Mouse (Mus musculus): Measurements from ENCODE around the gene Haus6.
A peak's percentile ranks its signal among the peaks of the same experiment; 100 is the strongest.
"Not testable (repeated sequence)": the region's sequence is repeated elsewhere in the genome, so short reads cannot be mapped to it uniquely, and the experiment has no call there.

The Haus6 gene

DNA sequence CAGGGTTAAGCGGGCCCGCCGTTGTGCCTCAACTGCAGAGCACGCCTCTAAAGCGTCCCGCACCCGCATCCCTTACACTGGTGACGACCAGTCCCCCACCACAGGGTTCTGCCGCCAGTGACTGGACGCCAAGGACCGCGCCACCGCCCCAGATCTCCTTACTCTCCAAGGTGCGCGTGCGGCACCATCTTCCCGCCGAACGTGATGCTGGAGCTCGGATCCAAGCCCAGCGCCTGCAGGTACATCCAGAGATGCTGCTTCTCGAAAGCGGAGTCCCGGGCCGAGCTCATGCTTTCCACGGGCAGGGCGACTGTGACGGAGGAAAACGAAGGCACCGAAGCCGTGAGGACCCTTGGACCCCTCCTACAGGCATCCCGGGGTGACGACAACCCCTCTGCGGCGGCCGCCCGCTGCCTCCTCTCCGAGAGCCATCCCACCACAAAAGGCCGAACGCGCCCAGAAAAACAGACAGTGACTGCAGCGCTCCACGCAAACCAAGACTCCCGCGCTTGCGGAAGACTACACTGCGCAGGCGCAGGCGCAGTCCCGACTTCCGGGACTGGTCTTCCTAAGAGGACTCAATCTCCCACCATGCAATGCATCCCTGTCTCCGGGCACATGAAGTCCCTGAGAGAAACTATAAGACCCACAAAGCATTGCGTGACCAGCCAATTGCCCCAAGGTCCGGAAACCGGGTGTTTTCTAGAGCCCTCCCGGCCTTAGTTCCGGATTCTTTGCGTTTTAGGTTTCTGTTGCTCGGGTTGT, at the start of gene Haus6:
TSS of gene Haus6 (minus strand) at position 532 of the 765 bp plus-strand sequence.
- DNase-seq, result peak; percentile 96

DNA sequence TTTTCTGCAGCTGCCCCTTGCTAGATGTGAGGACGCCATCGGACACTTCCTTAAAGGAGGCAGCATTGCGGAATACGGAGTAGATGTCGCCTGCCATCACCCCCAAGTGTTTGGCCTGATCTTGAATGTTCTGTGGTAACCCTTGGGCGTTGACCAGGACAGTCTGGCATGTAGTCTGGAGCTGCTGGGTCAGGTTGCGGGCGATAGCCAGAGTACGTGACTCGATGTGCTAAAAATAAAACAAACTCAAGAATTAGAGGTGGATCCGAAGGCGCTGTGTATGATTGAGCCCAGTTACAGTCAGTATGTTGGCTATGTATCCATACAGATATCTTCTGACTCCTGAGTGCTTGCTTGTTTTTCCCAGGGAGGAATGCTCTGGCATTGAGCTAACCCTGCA, 45.3 kb upstream of the Haus6 start:
- no peak for DNase-seq

DNA sequence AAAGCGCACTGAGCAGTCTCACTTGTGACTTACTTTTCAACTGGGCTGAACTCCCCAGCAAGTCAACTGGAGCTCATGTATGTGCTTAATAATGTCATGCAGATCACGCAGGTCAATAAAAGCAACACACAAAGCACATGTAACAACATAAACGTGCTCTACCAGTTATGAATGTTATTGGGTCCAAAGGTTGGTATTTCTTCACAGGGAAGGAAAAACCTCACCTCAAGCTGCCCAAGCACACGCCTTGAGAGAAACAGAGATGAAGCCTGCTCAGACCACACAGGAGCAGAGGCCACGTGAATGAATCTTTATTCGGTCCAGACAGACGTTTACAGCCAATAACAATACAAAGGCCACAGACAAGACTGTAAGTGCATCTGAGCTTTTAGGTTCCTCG, 44.6 kb upstream of the Haus6 start:
- DNase-seq, result not testable (repeated sequence)

DNA sequence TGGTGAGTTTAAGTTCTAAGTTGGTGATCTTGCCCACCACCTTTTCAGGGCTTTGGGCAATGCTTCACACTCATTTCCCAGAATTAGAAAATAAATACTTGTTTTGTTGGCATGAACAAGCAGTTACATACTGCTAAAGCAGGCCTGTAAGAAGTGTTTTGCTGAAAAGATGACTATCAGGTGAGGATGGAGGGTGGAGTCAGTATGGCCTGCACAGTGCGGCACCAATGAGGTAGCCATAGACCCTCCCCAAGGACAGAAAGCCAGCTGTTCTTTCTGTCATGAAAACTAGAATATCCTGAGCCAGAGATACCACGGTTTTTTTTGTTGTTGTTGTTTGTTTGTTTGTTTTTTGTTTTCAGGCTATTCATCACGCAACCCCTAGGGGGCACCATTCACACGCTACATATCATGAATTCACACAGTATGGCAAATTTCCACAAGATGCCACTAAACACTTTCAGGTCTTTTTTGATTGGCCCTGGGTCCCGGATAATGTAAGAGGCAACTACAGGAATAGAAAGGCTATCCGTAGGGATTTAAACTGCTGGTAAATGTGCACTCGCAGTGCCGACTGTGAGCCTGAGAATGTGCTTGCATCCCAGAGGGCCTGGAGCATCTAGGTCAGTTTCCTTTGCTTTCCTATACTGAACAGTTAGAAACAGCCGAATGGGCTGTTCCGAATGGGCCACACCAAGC, 40.0 kb upstream of the Haus6 start:
- peak; percentile 74 for DNase-seq

DNA sequence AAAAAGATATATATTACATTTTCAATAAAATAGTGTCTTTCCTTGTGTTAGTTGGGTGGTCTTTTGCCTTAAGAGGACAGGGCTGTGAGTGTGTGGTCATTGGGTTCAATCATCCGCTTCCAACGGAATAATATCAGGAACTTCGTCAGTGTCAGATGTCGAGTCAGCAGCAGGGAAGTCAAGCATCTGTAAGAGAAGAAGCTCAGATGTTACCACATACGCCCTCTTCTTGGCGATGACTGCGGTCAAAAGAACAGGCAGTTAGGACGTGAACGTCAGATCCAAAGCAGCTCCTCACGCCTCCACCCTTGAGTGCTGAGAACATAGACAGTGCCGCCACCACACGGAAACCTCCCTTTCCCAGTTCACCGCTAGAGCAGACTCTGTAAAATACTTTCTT, 36.5 kb upstream of the Haus6 start:
- not testable (repeated sequence) for DNase-seq

DNA sequence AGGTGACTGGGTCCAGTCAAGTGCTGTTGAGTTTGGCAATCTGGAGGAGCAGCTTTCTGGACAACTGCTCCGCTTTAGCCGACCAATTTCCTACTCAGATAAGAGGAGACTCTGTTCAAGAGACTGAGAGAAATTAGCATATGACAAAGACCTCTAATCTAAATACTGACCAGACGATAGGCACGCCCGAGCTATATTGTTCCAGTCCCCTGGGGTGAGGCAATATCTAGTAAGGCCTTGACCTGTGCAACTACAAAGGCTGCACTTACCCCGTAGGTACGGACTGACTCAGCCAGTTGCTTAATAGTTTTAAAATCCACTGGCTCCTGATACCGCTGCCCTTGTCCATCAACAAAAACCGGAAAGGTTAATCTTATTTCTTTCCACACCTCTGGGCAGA, 25.7 kb upstream of the Haus6 start:
- DNase-seq, result not testable (repeated sequence)

DNA sequence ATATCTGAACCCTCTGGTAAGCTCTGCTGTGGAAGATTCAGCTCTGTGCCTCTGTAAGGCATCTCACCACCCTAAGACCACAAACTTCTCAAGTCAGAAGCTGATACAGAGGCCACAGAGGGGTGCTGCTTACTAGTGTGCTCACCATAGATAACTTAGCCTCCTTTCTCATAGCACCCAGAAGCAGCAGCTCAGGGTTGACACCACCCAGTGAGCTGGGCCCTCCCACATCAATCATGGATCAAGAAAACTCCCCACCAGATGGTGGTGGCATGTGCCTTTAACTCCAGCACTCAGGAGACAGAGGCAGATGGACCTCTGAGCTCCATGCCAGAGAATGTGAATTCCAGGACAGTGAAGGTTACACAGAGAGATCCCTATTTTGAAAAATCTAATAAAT, 23.0 kb upstream of the Haus6 start:
- peak; percentile 45 for DNase-seq

DNA sequence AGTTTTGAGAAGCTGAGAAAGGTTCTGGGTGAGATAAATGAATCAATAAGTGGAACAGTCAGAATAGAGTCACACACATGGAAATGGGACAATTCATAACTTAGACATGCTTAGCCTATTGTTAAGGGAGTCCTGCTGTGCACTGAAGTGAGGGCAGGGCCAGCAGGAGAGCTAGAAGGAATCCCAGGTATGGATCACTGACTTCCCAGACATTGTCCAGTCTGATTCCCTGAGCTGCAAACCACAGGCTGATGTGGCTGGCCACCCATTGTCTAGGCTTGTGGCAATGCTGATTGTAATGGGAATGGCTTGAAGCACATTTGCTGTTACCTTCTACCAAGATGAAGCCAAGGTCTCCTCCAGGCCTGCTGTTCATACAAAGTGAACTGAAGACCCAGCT, 22.5 kb upstream of the Haus6 start:
- DNase-seq, result not testable (repeated sequence)

DNA sequence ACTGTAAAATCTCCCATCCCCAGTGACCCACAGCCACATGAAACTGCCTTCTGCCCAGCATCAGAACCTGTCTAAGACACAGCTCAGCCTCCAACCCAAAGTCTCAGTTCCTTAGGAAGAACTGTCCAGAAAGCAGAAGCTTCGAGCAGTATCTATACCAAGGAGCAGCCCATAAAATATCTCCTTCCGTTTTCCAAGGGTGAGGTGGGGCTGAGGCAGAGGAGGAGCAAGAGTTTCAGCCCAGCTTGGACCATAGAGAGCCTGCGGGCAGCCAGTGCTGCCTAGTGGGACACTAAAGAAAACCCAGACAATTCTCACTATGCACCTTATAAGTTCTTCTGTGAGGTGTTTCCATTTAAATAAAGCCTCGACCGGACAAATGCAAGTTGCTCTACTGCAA, 20.7 kb upstream of the Haus6 start:
- not testable (repeated sequence) for DNase-seq

DNA sequence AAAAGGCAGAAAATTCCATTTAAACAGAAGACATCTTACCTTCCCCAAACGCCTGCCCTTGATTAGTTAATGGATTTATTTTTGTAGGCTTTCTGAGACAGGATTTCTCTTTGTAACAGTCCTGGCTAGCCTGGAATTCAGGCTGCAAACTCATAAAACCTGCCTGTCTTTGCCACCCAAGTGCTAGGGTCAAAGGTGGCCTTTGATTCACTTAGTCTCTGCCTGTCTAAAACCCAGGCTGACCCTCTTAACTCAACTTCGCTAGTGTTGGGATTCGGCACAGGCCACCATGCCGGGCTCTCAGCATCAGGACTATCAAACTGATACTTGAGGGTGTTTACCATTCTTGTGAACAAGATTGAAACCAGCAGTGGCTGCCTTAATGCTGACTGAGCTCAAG, 20.0 kb upstream of the Haus6 start:
- DNase-seq, result no peak

DNA sequence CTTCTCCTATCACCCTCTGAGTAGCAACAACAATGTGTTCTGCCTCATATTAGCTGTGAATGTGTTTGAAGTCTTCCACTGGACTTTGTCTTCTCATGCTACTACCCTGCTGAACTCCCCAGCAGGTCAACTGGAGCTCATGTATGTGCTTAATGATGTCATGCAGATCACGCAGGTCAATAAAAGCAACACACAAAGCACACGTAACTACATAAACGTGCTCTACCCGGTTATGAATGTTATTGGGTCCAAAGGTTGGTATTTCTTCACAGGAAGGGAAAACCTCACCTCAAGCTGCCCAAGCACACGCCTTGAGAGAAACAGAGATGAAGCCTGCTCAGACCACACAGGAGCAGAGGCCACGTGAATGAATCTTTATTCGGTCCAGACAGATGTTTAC, 14.6 kb upstream of the Haus6 start:
- DNase-seq, result not testable (repeated sequence)

DNA sequence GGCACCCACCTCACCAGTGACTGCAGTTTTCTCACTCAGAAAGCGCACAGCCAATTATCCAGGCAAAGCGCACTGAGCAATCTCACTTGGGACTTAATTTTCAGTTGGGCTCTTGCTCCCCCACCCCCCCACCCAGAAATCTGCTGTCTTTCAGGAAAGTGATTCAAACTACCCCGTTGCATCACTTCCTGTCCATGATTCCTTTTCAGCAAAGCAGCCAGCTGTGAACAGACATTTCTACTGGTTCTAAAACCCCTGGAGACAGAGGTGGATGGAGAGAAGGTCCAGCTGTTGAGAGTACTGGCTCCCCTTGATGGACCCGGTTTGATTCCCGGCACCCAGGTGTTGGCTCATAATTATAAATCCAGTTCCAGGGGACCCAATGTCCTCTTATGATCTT, 13.6 kb upstream of the Haus6 start:
- no peak for DNase-seq

DNA sequence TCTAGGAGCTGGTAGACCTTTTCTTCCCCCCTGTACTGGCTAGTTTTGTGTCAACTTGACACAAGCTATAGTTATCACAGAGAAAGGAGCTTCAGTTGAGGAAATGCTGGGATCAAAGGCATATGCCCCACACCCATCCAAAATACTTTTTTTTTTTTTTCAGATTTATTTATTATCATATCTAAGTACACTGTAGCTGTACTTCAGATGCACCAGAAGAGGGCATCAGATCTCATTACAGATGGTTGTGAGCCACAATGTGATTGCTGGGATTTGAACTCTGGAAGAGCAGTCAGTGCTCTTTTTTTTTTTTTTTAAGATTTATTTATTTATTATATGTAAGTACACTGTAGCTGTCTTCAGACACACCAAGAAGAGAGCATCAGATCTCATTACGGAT, 10.7 kb upstream of the Haus6 start:
- DNase-seq, result not testable (repeated sequence)

DNA sequence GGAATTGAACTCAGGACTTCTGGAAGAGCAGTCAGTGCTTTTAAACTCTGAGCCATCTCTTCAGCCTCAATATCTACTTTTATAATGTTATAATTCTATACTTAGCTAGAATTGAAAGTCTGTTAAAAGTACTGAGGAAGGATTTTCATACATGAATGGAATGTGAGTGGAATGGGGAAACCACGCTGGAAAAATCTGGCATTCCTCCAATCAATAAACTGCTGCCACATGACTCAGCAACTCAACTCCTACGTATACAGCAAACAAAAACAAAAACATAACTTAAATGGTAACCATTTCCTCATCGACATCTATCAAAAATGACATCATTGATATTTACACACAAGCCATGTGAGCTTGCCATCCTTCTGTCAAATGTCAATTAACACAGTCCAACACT, 10.3 kb upstream of the Haus6 start:
- no peak for DNase-seq

DNA sequence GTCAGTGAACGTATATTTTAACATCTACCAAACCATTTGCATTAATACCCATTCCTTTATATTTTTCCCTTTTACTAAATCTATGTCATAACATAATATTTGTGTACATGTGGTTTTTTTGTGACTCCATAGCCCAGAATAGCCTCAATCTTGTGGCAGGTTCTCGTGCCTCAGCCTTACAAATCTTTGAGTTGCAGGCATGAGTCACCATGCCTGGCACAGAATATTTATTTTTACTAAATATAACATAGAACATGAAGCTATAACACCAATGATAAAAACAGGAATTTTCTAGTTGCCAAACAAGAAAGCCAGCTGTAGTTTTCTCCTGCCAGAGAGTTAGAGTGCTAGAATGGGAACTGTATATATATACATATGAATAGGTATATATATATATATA, 8.7 kb upstream of the Haus6 start:
- no peak for DNase-seq

DNA sequence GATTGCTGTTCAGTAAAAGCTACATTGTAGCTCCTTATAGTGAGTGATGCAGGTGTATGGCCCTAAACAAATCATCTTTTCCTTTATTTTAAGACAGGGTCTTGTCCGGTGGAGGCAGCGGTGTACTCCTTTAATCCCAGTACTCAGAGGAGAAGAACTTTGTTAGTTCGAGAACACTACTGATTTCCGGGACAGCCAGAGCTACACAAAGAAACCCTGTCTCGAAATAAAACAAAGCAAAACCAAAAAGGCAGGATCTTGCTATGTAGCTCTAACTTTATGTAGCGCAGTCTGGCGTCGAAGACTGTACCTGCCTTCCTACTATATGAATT, 400 bp upstream of the Haus6 start:
- DNase-seq, result no peak

DNA sequence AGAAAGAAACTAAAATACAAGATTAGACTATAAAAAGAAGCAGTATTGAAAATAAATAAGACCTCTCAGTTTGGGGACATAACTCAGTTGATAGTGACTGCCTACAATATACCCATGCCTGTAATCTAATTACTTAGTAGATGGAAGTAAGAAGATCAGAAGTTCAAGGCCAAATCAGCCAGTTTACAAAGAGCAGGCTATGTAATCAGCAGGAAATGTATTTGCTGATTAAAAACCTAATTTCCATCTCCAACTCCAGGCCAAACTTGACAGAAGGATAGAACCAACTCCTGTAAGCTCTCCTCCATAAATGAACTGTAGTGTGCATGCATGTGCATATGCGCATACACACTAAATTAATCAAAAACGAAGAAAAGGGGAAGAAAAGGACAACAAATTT, 20.6 kb downstream of the Haus6 start:
- no peak for DNase-seq

DNA sequence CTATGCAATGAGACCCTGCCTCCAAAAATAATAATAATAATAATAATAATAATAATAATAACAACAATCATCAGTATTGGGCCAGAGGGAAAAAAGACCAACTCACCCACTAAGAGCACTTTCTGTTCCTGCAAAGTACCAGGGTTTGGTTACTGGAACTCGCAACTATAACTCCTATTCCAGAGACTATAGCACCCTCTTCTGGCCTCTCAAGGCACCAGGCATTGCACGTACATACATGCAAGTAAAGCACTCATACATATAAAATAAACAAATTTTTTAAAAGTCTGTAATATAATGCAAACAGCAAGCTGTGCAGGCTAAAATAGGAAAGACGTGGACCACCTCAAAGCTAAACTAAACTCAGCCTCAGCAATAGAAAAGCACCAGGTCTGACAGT, 23.6 kb downstream of the Haus6 start:
- no peak for DNase-seq

DNA sequence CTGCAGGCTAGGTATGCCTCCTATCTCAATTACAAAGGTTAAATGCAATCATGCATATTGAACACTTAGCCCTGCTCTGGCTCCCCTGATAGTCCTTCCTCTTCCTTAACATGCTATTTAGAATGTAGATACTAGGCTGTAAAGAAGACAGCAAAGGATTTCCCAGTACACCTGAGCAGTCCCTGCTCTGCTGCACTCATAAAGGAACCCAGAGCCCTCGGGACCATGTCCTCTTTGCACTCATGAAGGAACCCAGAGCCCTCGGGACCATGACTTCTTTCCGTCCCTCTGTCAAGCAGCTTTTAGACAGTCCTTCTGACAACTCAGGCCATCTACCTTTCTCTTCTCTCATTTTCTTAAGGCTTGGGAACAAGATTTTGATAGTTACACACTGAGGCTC, 31.3 kb downstream of the Haus6 start:
- no peak for DNase-seq

DNA sequence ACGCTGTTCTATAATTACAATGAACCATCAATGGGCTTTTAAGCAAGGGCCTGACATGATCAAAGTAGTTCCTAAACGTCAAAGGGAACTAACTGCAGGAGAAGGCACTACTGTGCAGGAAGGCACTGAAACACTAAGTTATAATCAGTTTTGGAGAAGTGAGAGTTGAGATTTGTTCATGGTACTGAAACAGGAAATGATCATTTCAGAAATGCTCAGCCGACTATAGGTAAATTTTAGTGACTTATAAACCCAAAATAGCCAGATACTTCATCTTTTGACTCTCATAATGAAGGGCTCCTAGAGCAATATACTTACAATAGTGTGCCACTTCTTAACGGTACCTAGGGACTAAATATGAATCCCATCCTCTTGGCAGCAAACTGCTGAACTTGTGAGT, 31.8 kb downstream of the Haus6 start:
- no peak for DNase-seq

DNA sequence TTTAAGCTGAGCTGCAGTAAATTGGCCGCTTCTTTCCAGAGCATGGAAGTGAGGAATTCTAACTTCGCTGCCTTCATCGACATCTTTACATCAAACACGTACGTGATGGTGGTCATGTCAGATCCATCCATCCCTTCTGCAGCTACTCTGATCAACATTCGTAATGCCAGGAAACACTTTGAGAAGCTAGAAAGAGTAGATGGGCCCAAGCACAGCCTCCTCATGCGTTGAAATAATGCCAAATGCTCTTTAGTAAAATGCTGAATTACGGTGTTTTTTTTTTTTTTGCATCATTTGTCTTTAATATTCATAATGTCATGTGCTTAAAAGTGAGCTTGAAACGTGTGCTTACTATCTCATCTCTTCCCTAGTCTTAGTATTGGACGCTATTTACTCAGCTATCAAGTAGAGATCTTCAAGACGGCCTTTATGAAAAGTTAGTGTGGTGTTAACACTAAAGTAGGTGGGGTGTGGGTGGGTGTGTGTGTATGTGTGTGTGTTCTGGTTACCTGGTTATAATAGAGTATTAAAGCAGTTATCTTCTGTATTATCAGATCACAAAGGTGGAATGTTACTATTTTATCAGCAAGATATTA, 35.1 kb downstream of the Haus6 start:
- peak; percentile 17 for DNase-seq

DNA sequence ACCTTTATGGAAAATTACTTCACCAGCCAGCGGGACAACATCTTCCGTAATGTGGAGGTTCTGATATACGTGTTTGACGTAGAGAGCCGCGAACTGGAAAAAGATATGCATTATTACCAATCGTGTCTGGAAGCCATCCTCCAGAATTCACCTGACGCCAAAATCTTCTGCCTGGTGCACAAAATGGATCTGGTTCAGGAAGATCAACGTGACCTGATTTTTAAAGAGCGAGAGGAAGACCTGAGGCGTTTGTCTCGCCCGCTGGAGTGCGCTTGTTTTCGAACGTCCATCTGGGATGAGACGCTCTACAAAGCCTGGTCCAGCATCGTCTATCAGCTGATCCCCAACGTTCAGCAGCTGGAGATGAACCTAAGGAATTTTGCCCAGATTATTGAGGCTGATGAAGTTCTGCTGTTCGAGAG, 35.7 kb downstream of the Haus6 start:
- no peak for DNase-seq

DNA sequence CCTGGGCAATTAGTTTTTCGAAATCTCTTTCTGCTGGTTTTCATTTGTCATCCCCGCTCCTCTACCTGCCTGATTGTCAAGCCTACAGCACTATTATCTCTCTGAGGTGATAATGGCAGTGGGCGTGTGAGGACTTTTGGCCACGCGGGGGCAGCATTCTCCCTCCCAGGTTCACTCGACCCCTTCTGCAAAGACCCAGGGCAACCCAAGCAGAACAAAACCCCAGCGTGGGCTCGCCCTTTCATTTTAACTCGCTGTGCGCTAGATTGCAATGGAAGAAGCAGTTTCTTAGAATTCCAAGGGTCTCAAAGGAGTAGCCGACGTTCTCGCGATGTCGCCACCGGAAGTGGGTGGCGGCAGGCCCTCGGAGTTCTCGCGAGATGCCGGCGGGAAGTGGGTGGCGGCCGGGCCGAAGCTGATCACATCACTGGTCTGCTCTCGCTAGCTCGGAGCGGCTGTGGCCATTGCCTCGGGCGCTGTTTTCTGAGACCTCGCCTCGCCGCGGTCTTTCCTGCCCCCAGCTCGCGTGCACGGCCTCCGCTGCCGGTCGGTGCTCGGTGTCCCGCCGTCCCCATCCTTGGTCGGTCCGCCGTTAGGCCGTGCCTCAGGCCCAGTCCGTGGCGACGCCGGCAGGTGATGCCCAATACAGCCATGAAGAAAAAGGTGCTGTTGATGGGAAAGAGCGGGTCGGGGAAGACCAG, 36.4 kb downstream of the Haus6 start, which contains the start of gene Rraga:
TSS of gene Rraga (plus strand) at position 386 of the 701 bp plus-strand sequence.
- DNase-seq, result peak; percentile 93

DNA sequence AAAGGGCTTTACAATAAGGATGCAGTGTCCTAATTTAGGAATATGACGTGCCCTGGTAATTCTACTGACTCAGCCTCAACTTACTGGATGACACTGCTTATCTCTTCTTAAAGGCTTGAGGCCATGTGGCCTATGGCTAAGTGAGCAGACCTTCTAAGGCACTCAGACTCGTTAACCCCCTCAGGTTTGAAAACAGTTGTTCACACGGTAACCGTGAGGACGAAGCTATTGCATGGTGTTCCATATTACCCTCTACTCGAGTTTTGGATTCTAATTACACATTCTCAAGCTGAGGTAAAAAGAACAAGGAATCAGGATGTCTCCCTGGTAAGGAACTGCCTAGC, 36.9 kb downstream of the Haus6 start:
- DNase-seq, result no peak
